Mouse (Mus musculus) embryo, embryonic 10 days (tissue): ENCODE measurements around the gene Gm26920.
"Not testable (repeated sequence)": the region's sequence is repeated elsewhere in the genome, so short reads cannot be mapped to it uniquely, and the experiment has no call there.

Source experiments
- DNase-seq: peaks from one replicate; pipeline ENCODE4 v3.0.0-alpha.2; 2015; ENCODE audit warnings: low spot score

Gene Gm26920

GRCm38 (mm10) chr7:30090092-30090969 lies at the start of gene Gm26920, which contains the start of gene Zfp566:
Gene Gm26920, minus strand, starts transcription at chr7:30090410.
Gene Zfp566, minus strand, starts transcription at chr7:30090527.
- peak; percentile 99 for DNase-seq

GRCm38 (mm10) chr7:30136826-30137225 lies 46.6 kb upstream of the Gm26920 start:
- DNase-seq = no peak

- DNase-seq = no peak
Measured at GRCm38 (mm10) chr7:30132396-30132795, 42.2 kb upstream of the Gm26920 start.

GRCm38 (mm10) chr7:30129900-30130299 lies 39.7 kb upstream of the Gm26920 start:
- no peak for DNase-seq

- peak; percentile 22 for DNase-seq
Measured at GRCm38 (mm10) chr7:30122188-30122530, 31.9 kb upstream of the Gm26920 start.

- DNase-seq = peak; percentile 96
Measured at GRCm38 (mm10) chr7:30121308-30122187, 31.3 kb upstream of the Gm26920 start, which contains the start of gene Zfp382. Gene Zfp382, plus strand, starts transcription at chr7:30121942.

GRCm38 (mm10) chr7:30117935-30118334 lies 27.7 kb upstream of the Gm26920 start:
- not testable (repeated sequence) for DNase-seq

- no peak for DNase-seq
Measured at GRCm38 (mm10) chr7:30116076-30116475, 25.9 kb upstream of the Gm26920 start.

GRCm38 (mm10) chr7:30099297-30099696 lies 9.1 kb upstream of the Gm26920 start:
- no peak for DNase-seq

GRCm38 (mm10) chr7:30095551-30096125 lies 5.4 kb upstream of the Gm26920 start:
- DNase-seq = peak; percentile 24

GRCm38 (mm10) chr7:30094646-30095429 lies 4.6 kb upstream of the Gm26920 start, which contains the start of gene Zfp260:
Gene Zfp260, plus strand, starts transcription at chr7:30094777.
- peak; percentile 98 for DNase-seq

- DNase-seq = no peak
Measured at GRCm38 (mm10) chr7:30093918-30094415, 3.8 kb upstream of the Gm26920 start.

- DNase-seq = no peak
Measured at GRCm38 (mm10) chr7:30092666-30093065, 2.5 kb upstream of the Gm26920 start.

GRCm38 (mm10) chr7:30090970-30091585 lies 868 bp upstream of the Gm26920 start:
- DNase-seq = peak; percentile 73

GRCm38 (mm10) chr7:30089405-30089804 lies 805 bp downstream of the Gm26920 start:
- no peak for DNase-seq

GRCm38 (mm10) chr7:30086524-30086923 lies 3.7 kb downstream of the Gm26920 start:
- no peak for DNase-seq

- DNase-seq = peak; percentile 96
Measured at GRCm38 (mm10) chr7:30072146-30073028, 17.8 kb downstream of the Gm26920 start, which contains the start of gene Zfp82. Gene Zfp82, minus strand, starts transcription at chr7:30072900.

- no peak for DNase-seq
Measured at GRCm38 (mm10) chr7:30064622-30065021, 25.6 kb downstream of the Gm26920 start.

GRCm38 (mm10) chr7:30062478-30062877 lies 27.7 kb downstream of the Gm26920 start:
- no peak for DNase-seq

GRCm38 (mm10) chr7:30060341-30060740 lies 29.9 kb downstream of the Gm26920 start:
- no peak for DNase-seq
